Mouse (Mus musculus) colon, adult 2 months (tissue): ENCODE data around the gene Tyk2. TPM values are rescaled to one million over a fixed set of nuclear protein-coding genes. Genes with fewer than 3 reads are reported as not detected.

Source experiments
- polyA plus RNA-seq: library from polyadenylated mRNA; depleted of rRNA; stranded (reverse); fragments of >200 nt; gene quantifications from 2 replicates; pipeline ENCODE4 v1.2.3, GENCODE M21; 2012; rRNA removed

Gene Tyk2
- 36.9 and 38.6 TPM in 2 replicates for polyA plus RNA-seq

GRCm38 (mm10) chr9:21131059-21131956, at the start of gene Tyk2:
TSS of gene Tyk2 (minus strand) at chr9:21131243.

GRCm38 (mm10) chr9:21165041-21165951, 34.3 kb upstream of the Tyk2 start, which contains the start of gene Pde4a:
TSS of gene Pde4a (plus strand) at chr9:21165714.

GRCm38 (mm10) chr9:21149654-21150419, 18.8 kb upstream of the Tyk2 start, which contains the start of gene Cdc37:
TSS of gene Cdc37 (minus strand) at chr9:21149982.

GRCm38 (mm10) chr9:21091707-21092320, 39.2 kb downstream of the Tyk2 start, which contains the start of the genes Gm38431 and Raver1:
TSS of gene Gm38431 (minus strand) at chr9:21091997.
TSS of gene Raver1 (minus strand) at chr9:21092008.

GRCm38 (mm10) chr9:21073044-21073840, 57.8 kb downstream of the Tyk2 start, which contains the start of the genes Gm49373 and Fdx1l:
TSS of gene Gm49373 (minus strand) at chr9:21073096.
TSS of gene Fdx1l (minus strand) at chr9:21073614.

GRCm38 (mm10) chr9:21067006-21067684, 63.9 kb downstream of the Tyk2 start, which contains the start of gene Zglp1:
TSS of gene Zglp1 (minus strand) at chr9:21067093.

Other genes with a start within 250 kb of the Tyk2 start
- gene Ppan, start 243.1 kb downstream of the Tyk2 start, polyA plus RNA-seq = 74.6 and 94.0 TPM in 2 replicates
- 106 and 126 TPM in 2 replicates for gene Eif3g, start 232.6 kb downstream of the Tyk2 start, polyA plus RNA-seq
- 24.0 and 26.8 TPM in 2 replicates for gene Dnmt1, start 171.4 kb downstream of the Tyk2 start, polyA plus RNA-seq
- 4.5 and 6.1 TPM in 2 replicates for gene S1pr2, start 154.5 kb downstream of the Tyk2 start, polyA plus RNA-seq
- gene Mrpl4, start 128.5 kb downstream of the Tyk2 start, polyA plus RNA-seq = 92.4 and 92.9 TPM in 2 replicates
- gene Icam1, start 115.3 kb downstream of the Tyk2 start, polyA plus RNA-seq = 10.2 and 10.9 TPM in 2 replicates
- gene Icam4, start 101.9 kb downstream of the Tyk2 start, polyA plus RNA-seq = 0.20 and 0.69 TPM in 2 replicates
- gene Icam5, start 99.2 kb downstream of the Tyk2 start, polyA plus RNA-seq = 0.17 and 0.27 TPM in 2 replicates
- gene Zglp1, start 64.2 kb downstream of the Tyk2 start, polyA plus RNA-seq = 0.66 and 1.1 TPM in 2 replicates
- gene Gm49373, start 58.1 kb downstream of the Tyk2 start, polyA plus RNA-seq = 0.12 and 0.20 TPM in 2 replicates
- 48.2 and 82.0 TPM in 2 replicates for gene Fdx1l, start 57.6 kb downstream of the Tyk2 start, polyA plus RNA-seq
- 14.2 and 36.9 TPM in 2 replicates for gene Gm38431, start 39.2 kb downstream of the Tyk2 start, polyA plus RNA-seq
- gene Raver1, start 39.2 kb downstream of the Tyk2 start, polyA plus RNA-seq = 64.1 and 72.3 TPM in 2 replicates
- 44.7 and 52.6 TPM in 2 replicates for gene Cdc37, start 18.7 kb upstream of the Tyk2 start, polyA plus RNA-seq
- 6.9 and 7.2 TPM in 2 replicates for gene Pde4a, start 34.5 kb upstream of the Tyk2 start, polyA plus RNA-seq
- 110 and 116 TPM in 2 replicates for gene Keap1, start 108.1 kb upstream of the Tyk2 start, polyA plus RNA-seq
- 0.17 and 0.19 TPM in 2 replicates for gene S1pr5, start 117.2 kb upstream of the Tyk2 start, polyA plus RNA-seq
- gene Atg4d, start 134.1 kb upstream of the Tyk2 start, polyA plus RNA-seq = 123 and 143 TPM in 2 replicates
- 17.8 and 22.7 TPM in 2 replicates for gene Kri1, start 156.7 kb upstream of the Tyk2 start, polyA plus RNA-seq
- 29.2 and 41.6 TPM in 2 replicates for gene Cdkn2d, start 160.2 kb upstream of the Tyk2 start, polyA plus RNA-seq
- gene Ap1m2, start 181.1 kb upstream of the Tyk2 start, polyA plus RNA-seq = 94.6 and 96.9 TPM in 2 replicates
- 27.3 and 35.5 TPM in 2 replicates for gene Slc44a2, start 189.5 kb upstream of the Tyk2 start, polyA plus RNA-seq
- 29.2 and 32.3 TPM in 2 replicates for gene Ilf3, start 236.6 kb upstream of the Tyk2 start, polyA plus RNA-seq